Mouse (Mus musculus): ENCODE results near the gene Cdyl. TPM values are rescaled to one million over a fixed set of nuclear protein-coding genes. Genes with fewer than 3 reads are reported as not detected.
A peak's percentile ranks its signal among the peaks of the same experiment; 100 is the strongest.

The Cdyl gene
- polyA plus RNA-seq (2012; rRNA removed), result 112 and 113 TPM in 2 replicates

GRCm38 (mm10) chr13:35659406-35659985, at the start of gene Cdyl:
Gene Cdyl, plus strand, starts transcription at chr13:35659833.
- TF ChIP-seq POLR2A (IDR thresholded peaks at IDR 0.05; ENCODE audit: control insufficient read depth, low read depth, low read length) (peak; percentile 54; the same call in 1 of the 2 replicates), CTCF (IDR thresholded peaks at IDR 0.05; ENCODE audit: control insufficient read depth, insufficient read depth, insufficient replicate concordance, low read depth, low read length) (no peak)
- Histone ChIP-seq H3K36me3 (ENCODE audit: control insufficient read depth, insufficient read depth, low read length) (no peaks in the 10 kb centered on the region), H3K4me3 (ENCODE audit: control insufficient read depth, low read depth, low read length) (peak within 1 kb of the TSS; percentile 84), H3K27me3 (ENCODE audit: control insufficient read depth, insufficient read depth, low read length) (no peaks in the 10 kb centered on the region), H3K27ac (ENCODE audit: control insufficient read depth, insufficient read depth, low read depth, low read length) (peak within 1 kb of the TSS; percentile 66), H3K4me1 (ENCODE audit: control insufficient read depth, insufficient read depth, low read length) (no peaks in the 10 kb centered on the region)

- TF ChIP-seq POLR2A (IDR thresholded peaks at IDR 0.05; ENCODE audit: control insufficient read depth, low read depth, low read length) (no peak), CTCF (IDR thresholded peaks at IDR 0.05; ENCODE audit: control insufficient read depth, insufficient read depth, insufficient replicate concordance, low read depth, low read length) (no peak)
- no peaks in the 10 kb centered on the region for H3K4me1 ChIP-seq (ENCODE audit: control insufficient read depth, insufficient read depth, low read length)
- no peak overlapping the region for H3K27ac ChIP-seq (ENCODE audit: control insufficient read depth, insufficient read depth, low read depth, low read length)
- H3K4me3 ChIP-seq (ENCODE audit: control insufficient read depth, low read depth, low read length), result no peak overlapping the region
- no peaks in the 10 kb centered on the region for H3K36me3 ChIP-seq (ENCODE audit: control insufficient read depth, insufficient read depth, low read length)
- H3K27me3 ChIP-seq (ENCODE audit: control insufficient read depth, insufficient read depth, low read length), result no peaks in the 10 kb centered on the region
Measured at GRCm38 (mm10) chr13:35610718-35611117, 48.9 kb upstream of the Cdyl start.

- H3K27me3 ChIP-seq (ENCODE audit: control insufficient read depth, insufficient read depth, low read length), result no peaks in the 10 kb centered on the region
- no peak for TF ChIP-seq CTCF (IDR thresholded peaks at IDR 0.05; ENCODE audit: control insufficient read depth, insufficient read depth, insufficient replicate concordance, low read depth, low read length)
- TF ChIP-seq POLR2A (IDR thresholded peaks at IDR 0.05; ENCODE audit: control insufficient read depth, low read depth, low read length), result no peak
- no peak overlapping the region for H3K27ac ChIP-seq (ENCODE audit: control insufficient read depth, insufficient read depth, low read depth, low read length)
Measured at GRCm38 (mm10) chr13:35612506-35612905, 47.1 kb upstream of the Cdyl start.

GRCm38 (mm10) chr13:35614832-35615479, 44.7 kb upstream of the Cdyl start:
- Histone ChIP-seq H3K4me1 (ENCODE audit: control insufficient read depth, insufficient read depth, low read length) (no peaks in the 10 kb centered on the region), H3K27ac (ENCODE audit: control insufficient read depth, insufficient read depth, low read depth, low read length) (no peak overlapping the region), H3K27me3 (ENCODE audit: control insufficient read depth, insufficient read depth, low read length) (no peaks in the 10 kb centered on the region), H3K36me3 (ENCODE audit: control insufficient read depth, insufficient read depth, low read length) (no peaks in the 10 kb centered on the region), H3K4me3 (ENCODE audit: control insufficient read depth, low read depth, low read length) (no peak overlapping the region)
- TF ChIP-seq CTCF (IDR thresholded peaks at IDR 0.05; ENCODE audit: control insufficient read depth, insufficient read depth, insufficient replicate concordance, low read depth, low read length) (no peak), POLR2A (IDR thresholded peaks at IDR 0.05; ENCODE audit: control insufficient read depth, low read depth, low read length) (no peak)

More at GRCm38 (mm10) chr13:35612506-35612905, 47.1 kb upstream of the Cdyl start:
- no peaks in the 10 kb centered on the region for H3K36me3 ChIP-seq (ENCODE audit: control insufficient read depth, insufficient read depth, low read length)
- H3K4me1 ChIP-seq (ENCODE audit: control insufficient read depth, insufficient read depth, low read length), result no peaks in the 10 kb centered on the region
- no peak overlapping the region for H3K4me3 ChIP-seq (ENCODE audit: control insufficient read depth, low read depth, low read length)

GRCm38 (mm10) chr13:35616524-35617099, 43.0 kb upstream of the Cdyl start:
- no peak overlapping the region for H3K4me3 ChIP-seq (ENCODE audit: control insufficient read depth, low read depth, low read length)
- no peak for TF ChIP-seq CTCF (IDR thresholded peaks at IDR 0.05; ENCODE audit: control insufficient read depth, insufficient read depth, insufficient replicate concordance, low read depth, low read length)
- TF ChIP-seq POLR2A (IDR thresholded peaks at IDR 0.05; ENCODE audit: control insufficient read depth, low read depth, low read length), result no peak

GRCm38 (mm10) chr13:35619356-35619755, 40.3 kb upstream of the Cdyl start:
- no peaks in the 10 kb centered on the region for H3K27me3 ChIP-seq (ENCODE audit: control insufficient read depth, insufficient read depth, low read length)
- no peak overlapping the region for H3K27ac ChIP-seq (ENCODE audit: control insufficient read depth, insufficient read depth, low read depth, low read length)
- TF ChIP-seq POLR2A (IDR thresholded peaks at IDR 0.05; ENCODE audit: control insufficient read depth, low read depth, low read length) (no peak), CTCF (IDR thresholded peaks at IDR 0.05; ENCODE audit: control insufficient read depth, insufficient read depth, insufficient replicate concordance, low read depth, low read length) (no peak)
- H3K4me1 ChIP-seq (ENCODE audit: control insufficient read depth, insufficient read depth, low read length), result no peaks in the 10 kb centered on the region
- no peak overlapping the region for H3K4me3 ChIP-seq (ENCODE audit: control insufficient read depth, low read depth, low read length)
- no peaks in the 10 kb centered on the region for H3K36me3 ChIP-seq (ENCODE audit: control insufficient read depth, insufficient read depth, low read length)

More at GRCm38 (mm10) chr13:35616524-35617099, 43.0 kb upstream of the Cdyl start:
- Histone ChIP-seq H3K27ac (ENCODE audit: control insufficient read depth, insufficient read depth, low read depth, low read length) (no peak overlapping the region), H3K36me3 (ENCODE audit: control insufficient read depth, insufficient read depth, low read length) (no peaks in the 10 kb centered on the region), H3K27me3 (ENCODE audit: control insufficient read depth, insufficient read depth, low read length) (no peaks in the 10 kb centered on the region), H3K4me1 (ENCODE audit: control insufficient read depth, insufficient read depth, low read length) (no peaks in the 10 kb centered on the region)

- TF ChIP-seq POLR2A (IDR thresholded peaks at IDR 0.05; ENCODE audit: control insufficient read depth, low read depth, low read length) (no peak), CTCF (IDR thresholded peaks at IDR 0.05; ENCODE audit: control insufficient read depth, insufficient read depth, insufficient replicate concordance, low read depth, low read length) (no peak)
- no peak overlapping the region for H3K27ac ChIP-seq (ENCODE audit: control insufficient read depth, insufficient read depth, low read depth, low read length)
- H3K4me1 ChIP-seq (ENCODE audit: control insufficient read depth, insufficient read depth, low read length), result no peaks in the 10 kb centered on the region
- H3K4me3 ChIP-seq (ENCODE audit: control insufficient read depth, low read depth, low read length), result no peak overlapping the region
- H3K27me3 ChIP-seq (ENCODE audit: control insufficient read depth, insufficient read depth, low read length), result no peaks in the 10 kb centered on the region
- H3K36me3 ChIP-seq (ENCODE audit: control insufficient read depth, insufficient read depth, low read length), result no peaks in the 10 kb centered on the region
Measured at GRCm38 (mm10) chr13:35620756-35621155, 38.9 kb upstream of the Cdyl start.

Measured in testis, adult 2 months (tissue).